Comparison of ENCODE assay signal across 8 mouse cellular contexts in genomic region chr1:90202207-90202978, GRCm38 (mm10). TPM values are rescaled to one million over a fixed set of nuclear protein-coding genes. Genes with fewer than 3 reads are reported as not detected.
DNase-seq lines count a peak whose midpoint lies in the region; ATAC-seq and TF ChIP-seq lines count a peak whose summit lies in the region.

No protein-coding gene starts in this region.

- H3K36me3 ChIP-seq in embryonic facial prominence, embryonic 11.5 days (replicated peaks; ENCODE audit: control insufficient read depth, insufficient read depth, low read depth, low read length): no peaks in the 10 kb centered on the region
- no peaks in the 10 kb centered on the region for H3K36me3 ChIP-seq in heart, adult 2 months (ENCODE audit: control insufficient read depth, insufficient read depth, low read length)
- H3K36me3 ChIP-seq in liver, embryonic 11.5 days (ENCODE audit: control insufficient read depth, insufficient read depth, low read length): no peaks in the 10 kb centered on the region
- no peaks in the 10 kb centered on the region for H3K36me3 ChIP-seq in neural tube, embryonic 13.5 days

- peak overlapping the region; percentile 25 for H3K9ac ChIP-seq in embryonic facial prominence, embryonic 11.5 days (replicated peaks; ENCODE audit: low read length)
- H3K9ac ChIP-seq in heart, adult 2 months (ENCODE audit: low read depth, low read length): no peak overlapping the region
- H3K9ac ChIP-seq in liver, embryonic 11.5 days (ENCODE audit: low read depth, low read length): no peak overlapping the region
- peak overlapping the region; percentile 50; the same call in 1 of the 2 replicates for H3K9ac ChIP-seq in neural tube, embryonic 13.5 days

- peak; percentile 85 for TF ChIP-seq CTCF in heart, adult 2 months (IDR thresholded peaks at IDR 0.05)

- DNase-seq in urinary bladder, postnatal 10 days (ENCODE audit: low spot score): peak; percentile 30
- no peak for DNase-seq in urinary bladder, adult 2 months (ENCODE audit: low spot score)
- peak; percentile 60 for DNase-seq in embryonic facial prominence, embryonic 11.5 days (ENCODE audit: low spot score)
- peak; percentile 91 for DNase-seq in heart, adult 2 months
- peak; percentile 67 for DNase-seq in kidney, adult 11 months
- peak; percentile 53 for DNase-seq in liver, embryonic 11.5 days (ENCODE audit: low spot score)
- no peak for DNase-seq in thymus, postnatal 10 days (ENCODE audit: low spot score in 2 of 2)

- no peak for TF ChIP-seq POLR2A in heart, adult 2 months (IDR thresholded peaks at IDR 0.05; ENCODE audit: insufficient read depth, low read depth, low read length)

- H3K4me3 ChIP-seq in embryonic facial prominence, embryonic 11.5 days (ENCODE audit: low read depth, low read length): no peak overlapping the region
- H3K4me3 ChIP-seq in heart, adult 2 months: 0 out of 2 replicates have a peak overlapping the region, but pooled peaks have one; percentile 1
- 0 out of 2 replicates have a peak overlapping the region, but pooled peaks have one; percentile 5 for H3K4me3 ChIP-seq in liver, embryonic 11.5 days (ENCODE audit: low read depth, low read length)
- H3K4me3 ChIP-seq in neural tube, embryonic 13.5 days: peak overlapping the region; percentile 5; the same call in 1 of the 2 replicates

- no peaks in the 10 kb centered on the region for H3K9me3 ChIP-seq in embryonic facial prominence, embryonic 11.5 days (replicated peaks; ENCODE audit: control insufficient read depth, low read length)
- no peaks in the 10 kb centered on the region for H3K9me3 ChIP-seq in liver, embryonic 11.5 days (ENCODE audit: control insufficient read depth, low read length)
- H3K9me3 ChIP-seq in neural tube, embryonic 13.5 days: no peaks in the 10 kb centered on the region

- H3K79me2 ChIP-seq in heart, adult 2 months (replicated peaks; ENCODE audit: control insufficient read depth, insufficient read depth, low read length): no peaks in the 10 kb centered on the region

- H3K27ac ChIP-seq in embryonic facial prominence, embryonic 11.5 days (replicated peaks; ENCODE audit: low read depth, low read length): 0 out of 2 replicates have a peak overlapping the region, but pooled peaks have one; percentile 52
- peak overlapping the region; percentile 59 for H3K27ac ChIP-seq in heart, adult 2 months
- no peak overlapping the region for H3K27ac ChIP-seq in liver, embryonic 11.5 days (ENCODE audit: low read depth, low read length)
- 0 out of 2 replicates have a peak overlapping the region, but pooled peaks have one; percentile 23 for H3K27ac ChIP-seq in neural tube, embryonic 13.5 days (replicated peaks)

- H3K4me1 ChIP-seq in embryonic facial prominence, embryonic 11.5 days (ENCODE audit: control insufficient read depth, insufficient read depth, low read length): peaks cover 10% of the 10 kb centered on the region
- peaks cover 10% of the 10 kb centered on the region for H3K4me1 ChIP-seq in heart, adult 2 months (ENCODE audit: control insufficient read depth, insufficient read depth, low read length)
- H3K4me1 ChIP-seq in liver, embryonic 11.5 days (replicated peaks; ENCODE audit: control insufficient read depth, insufficient read depth, low read length): peaks cover 7% of the 10 kb centered on the region
- peaks cover 59% of the 10 kb centered on the region for H3K4me1 ChIP-seq in neural tube, embryonic 13.5 days (replicated peaks)

- intact Hi-C loops in heart, adult 2 months (cut with DNase I): loop anchor here (1.0 to 5.0 kb wide), 3 partner anchors 41 to 285 kb away; no protein-coding TSS in a partner anchor

- H3K4me2 ChIP-seq in embryonic facial prominence, embryonic 11.5 days (ENCODE audit: low read depth, low read length): peak overlapping the region; percentile 16
- peak overlapping the region; percentile 42 for H3K4me2 ChIP-seq in liver, embryonic 11.5 days
- peak overlapping the region; percentile 65 for H3K4me2 ChIP-seq in neural tube, embryonic 13.5 days

- TF ChIP-seq EP300 in heart, adult 2 months (IDR thresholded peaks at IDR 0.05; ENCODE audit: insufficient read depth, low read depth, low read length): no peak

- 0 out of 2 replicates have a peak, but pooled peaks cover 2% of the 10 kb centered on the region for H3K27me3 ChIP-seq in embryonic facial prominence, embryonic 11.5 days (ENCODE audit: control insufficient read depth, insufficient read depth, low read length)
- no peaks in the 10 kb centered on the region for H3K27me3 ChIP-seq in heart, adult 2 months (ENCODE audit: control insufficient read depth, insufficient read depth, low read length)
- peaks cover 40% of the 10 kb centered on the region for H3K27me3 ChIP-seq in liver, embryonic 11.5 days (replicated peaks; ENCODE audit: control insufficient read depth, insufficient read depth, low read length)
- H3K27me3 ChIP-seq in neural tube, embryonic 13.5 days: peaks cover 16% of the 10 kb centered on the region

- WGBS in embryonic facial prominence, embryonic 11.5 days: 3% methylated on average over 23 of the region's 23 CpGs
- 37% methylated on average over 23 of the region's 23 CpGs for WGBS in heart, adult 2 months
- 10% methylated on average over 23 of the region's 23 CpGs for WGBS in liver, embryonic 11.5 days
- 4% methylated on average over 23 of the region's 23 CpGs for WGBS in neural tube, embryonic 13.5 days

- peak; percentile 24; the same call in 1 of the 2 replicates for ATAC-seq in embryonic facial prominence, embryonic 11.5 days (replicated peaks; ENCODE audit: insufficient number of reproducible peaks, low FRiP score, low TSS enrichment, low read depth)
- ATAC-seq in liver, embryonic 11.5 days (replicated peaks; ENCODE audit: low FRiP score): no peak; the same call in 1 of the 2 replicates
- peak; percentile 40; the same call in 1 of the 2 replicates for ATAC-seq in neural tube, embryonic 13.5 days (ENCODE audit: low read depth)

RNA-seq across cellular contexts. Expression of gene Ackr3, which starts 1.4 kb away (rescaled TPM):
- polyA plus RNA-seq in urinary bladder, adult 2 months (2012; rRNA removed): 71.7 and 104 TPM in 2 replicates
- polyA plus RNA-seq in embryonic facial prominence, embryonic 11.5 days (2014; fragmentation: Nextera tagmentation; extraction: Ambion mirVana): 39.9 and 44.5 TPM in 2 replicates
- 10 to 100 TPM; 56.5 to 58.0 TPM for total RNA-seq in heart, adult 2 months (2021)
- 186 and 351 TPM in 2 replicates for polyA plus RNA-seq in heart, adult 2 months (2012; rRNA removed)
- 22.3 and 22.8 TPM in 2 replicates for polyA plus RNA-seq in liver, embryonic 11.5 days (2014; fragmentation: Nextera tagmentation; extraction: Ambion mirVana)
- 16.7 and 17.1 TPM in 2 replicates for polyA plus RNA-seq in neural tube, embryonic 13.5 days (2015; fragmentation: Nextera tagmentation; extraction: Ambion mirVana)

RNA-seq across cellular contexts. Expression of gene Iqca, which starts 49.2 kb away (rescaled TPM):
- 0.09 TPM in 1 of 2 replicates, not detected in the other for polyA plus RNA-seq in urinary bladder, adult 2 months (2012; rRNA removed)
- 0.56 TPM in 1 of 2 replicates, not detected in the other for polyA plus RNA-seq in embryonic facial prominence, embryonic 11.5 days (2014; fragmentation: Nextera tagmentation; extraction: Ambion mirVana)
- not detected for total RNA-seq in heart, adult 2 months (2021)
- polyA plus RNA-seq in heart, adult 2 months (2012; rRNA removed): 0.43 TPM in 1 of 2 replicates, not detected in the other
- not detected in 2 replicates for polyA plus RNA-seq in liver, embryonic 11.5 days (2014; fragmentation: Nextera tagmentation; extraction: Ambion mirVana)
- not detected in 2 replicates for polyA plus RNA-seq in neural tube, embryonic 13.5 days (2015; fragmentation: Nextera tagmentation; extraction: Ambion mirVana)

Comparison
In these comparisons a context has a peak if more than half of its experiments do, and no peak if none do; other contexts are left out.
1. DNase-seq: peak in urinary bladder, postnatal 10 days (single experiment), embryonic facial prominence, embryonic 11.5 days (single experiment), heart, adult 2 months (2 of 2), kidney, adult 11 months (single experiment) and liver, embryonic 11.5 days (single experiment); none in urinary bladder, adult 2 months (single experiment) and thymus, postnatal 10 days (0 of 2).
2. H3K9ac ChIP-seq: peak in embryonic facial prominence, embryonic 11.5 days (single experiment) and neural tube, embryonic 13.5 days (single experiment); none in heart, adult 2 months (single experiment) and liver, embryonic 11.5 days (single experiment).
3. Peak in every context shown above with its lines, with median percentiles within 50 percentile points of each other: H3K4me2 ChIP-seq.